Mouse (Mus musculus): Measurements from ENCODE around the gene Gstk1. TPM values are rescaled to one million over a fixed set of nuclear protein-coding genes. Genes with fewer than 3 reads are reported as not detected.

Gstk1 gene
- polyA plus RNA-seq, 1 experiment from 2014 or later, result 22.8 TPM

DNA sequence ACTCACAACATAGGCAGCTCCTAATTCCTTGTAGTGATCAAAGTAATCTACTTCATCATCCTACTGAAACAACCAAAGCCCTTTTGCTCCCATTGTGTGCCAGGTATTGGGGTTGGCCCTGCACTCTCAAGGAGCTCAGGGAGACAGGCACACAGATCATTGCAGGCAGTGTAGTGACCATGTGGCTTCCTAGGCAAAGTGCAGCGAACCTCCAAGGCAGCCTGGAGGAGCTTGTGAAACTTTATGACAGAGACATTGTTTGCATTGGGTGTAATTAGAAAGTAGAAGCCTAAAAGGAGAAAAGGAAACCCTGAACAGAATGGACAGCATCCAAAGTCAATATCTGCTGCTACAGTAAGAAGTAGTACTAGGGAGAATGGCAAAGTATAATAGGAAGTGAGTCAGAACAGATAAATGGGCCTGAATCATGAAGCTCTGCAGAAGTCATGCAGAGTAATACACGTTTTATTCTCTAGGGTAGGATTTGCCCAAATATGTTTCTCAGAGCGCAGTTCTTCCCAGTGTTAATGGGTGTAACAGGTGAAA is 49.9 kb downstream of the Gstk1 start:
- no peak overlapping the region for H3K4me3 ChIP-seq (replicated peaks; ENCODE audit: low read length)
- no peak overlapping the region for H3K27ac ChIP-seq (ENCODE audit: low read length)
- no peak for ATAC-seq (ENCODE audit: insufficient read depth, low FRiP score)
- H3K4me2 ChIP-seq (ENCODE audit: low read depth, low read length), result no peak overlapping the region
- no peaks in the 10 kb centered on the region for H3K27me3 ChIP-seq (ENCODE audit: control insufficient read depth, insufficient read depth, low read length)
- H3K9ac ChIP-seq (ENCODE audit: low read length), result no peak overlapping the region
- H3K4me1 ChIP-seq (ENCODE audit: control insufficient read depth, insufficient read depth, low read length), result no peaks in the 10 kb centered on the region
- no peaks in the 10 kb centered on the region for H3K36me3 ChIP-seq (ENCODE audit: control insufficient read depth, insufficient read depth, low read length)
- no peaks in the 10 kb centered on the region for H3K9me3 ChIP-seq (replicated peaks; ENCODE audit: control insufficient read depth, low read length)
- 57% methylated on average over 3 of the region's 3 CpGs for WGBS

- Histone ChIP-seq H3K4me3 (replicated peaks; ENCODE audit: low read length) (no peak overlapping the region), H3K4me2 (ENCODE audit: low read depth, low read length) (no peak overlapping the region), H3K27me3 (ENCODE audit: control insufficient read depth, insufficient read depth, low read length) (no peaks in the 10 kb centered on the region), H3K9ac (ENCODE audit: low read length) (no peak overlapping the region), H3K9me3 (replicated peaks; ENCODE audit: control insufficient read depth, low read length) (no peaks in the 10 kb centered on the region), H3K27ac (ENCODE audit: low read length) (no peak overlapping the region), H3K4me1 (ENCODE audit: control insufficient read depth, insufficient read depth, low read length) (no peaks in the 10 kb centered on the region), H3K36me3 (ENCODE audit: control insufficient read depth, insufficient read depth, low read length) (no peaks in the 10 kb centered on the region)
- ATAC-seq (ENCODE audit: insufficient read depth, low FRiP score), result no peak
- WGBS, result 80% methylated on average over 5 of the region's 5 CpGs
These were observed 53.6 kb downstream of the Gstk1 start for GRCm38 (mm10) chr6:42299362-42299761.

Other genes with a start within 250 kb of the Gstk1 start
- gene Sva, start 207.5 kb upstream of the Gstk1 start, polyA plus RNA-seq (2015; fragmentation: Nextera tagmentation; extraction: Ambion mirVana), result not detected in 2 replicates
- not detected in 2 replicates for gene Tas2r139, start 105.0 kb upstream of the Gstk1 start, polyA plus RNA-seq (2015; fragmentation: Nextera tagmentation; extraction: Ambion mirVana)
- not detected in 2 replicates for gene Tas2r144, start 30.6 kb upstream of the Gstk1 start, polyA plus RNA-seq (2015; fragmentation: Nextera tagmentation; extraction: Ambion mirVana)
- 6.3 and 8.6 TPM in 2 replicates for gene Tmem139, start 16.0 kb downstream of the Gstk1 start, polyA plus RNA-seq (2015; fragmentation: Nextera tagmentation; extraction: Ambion mirVana)
- 47.2 and 58.2 TPM in 2 replicates for gene Casp2, start 19.1 kb downstream of the Gstk1 start, polyA plus RNA-seq (2015; fragmentation: Nextera tagmentation; extraction: Ambion mirVana)
- 0.10 and 0.18 TPM in 2 replicates for gene Clcn1, start 40.8 kb downstream of the Gstk1 start, polyA plus RNA-seq (2015; fragmentation: Nextera tagmentation; extraction: Ambion mirVana)
- 0.29 and 0.32 TPM in 2 replicates for gene Fam131b, start 78.7 kb downstream of the Gstk1 start, polyA plus RNA-seq (2015; fragmentation: Nextera tagmentation; extraction: Ambion mirVana)
- 99.0 and 107 TPM in 2 replicates for gene Zyx, start 103.7 kb downstream of the Gstk1 start, polyA plus RNA-seq (2015; fragmentation: Nextera tagmentation; extraction: Ambion mirVana)
- 25.5 and 31.3 TPM in 2 replicates for gene Epha1, start 127.3 kb downstream of the Gstk1 start, polyA plus RNA-seq (2015; fragmentation: Nextera tagmentation; extraction: Ambion mirVana)
- gene Tas2r143, start 154.3 kb downstream of the Gstk1 start, polyA plus RNA-seq (2015; fragmentation: Nextera tagmentation; extraction: Ambion mirVana), result not detected in 2 replicates
- not detected in 2 replicates for gene Tas2r135, start 159.5 kb downstream of the Gstk1 start, polyA plus RNA-seq (2015; fragmentation: Nextera tagmentation; extraction: Ambion mirVana)
- gene Tas2r126, start 188.6 kb downstream of the Gstk1 start, polyA plus RNA-seq (2015; fragmentation: Nextera tagmentation; extraction: Ambion mirVana), result not detected in 2 replicates
- gene Olfr458, start 219.3 kb downstream of the Gstk1 start, polyA plus RNA-seq (2015; fragmentation: Nextera tagmentation; extraction: Ambion mirVana), result not detected in 2 replicates
- gene Olfr457, start 230.4 kb downstream of the Gstk1 start, polyA plus RNA-seq (2015; fragmentation: Nextera tagmentation; extraction: Ambion mirVana), result not detected in 2 replicates
- gene Olfr456, start 241.3 kb downstream of the Gstk1 start, polyA plus RNA-seq (2015; fragmentation: Nextera tagmentation; extraction: Ambion mirVana), result not detected in 2 replicates

All from stomach, embryonic 16.5 days (tissue).